ENCODE assay signal across 11 mouse cellular contexts in the genomic region with DNA sequence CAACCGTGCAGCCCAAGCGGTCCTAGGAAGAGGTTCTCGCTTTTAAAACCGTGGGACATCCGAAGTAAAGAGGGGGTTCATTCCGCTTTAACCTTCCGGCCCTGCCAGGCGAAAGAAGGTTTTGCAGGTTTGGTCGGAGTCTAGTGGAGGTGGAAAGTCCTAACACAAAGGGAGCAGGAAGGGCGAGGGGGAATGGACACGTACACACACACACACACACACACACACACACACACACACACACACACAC. TPM values are rescaled to one million over a fixed set of nuclear protein-coding genes. Genes with fewer than 3 reads are reported as not detected.
DNase-seq lines count a peak whose midpoint lies in the region; ATAC-seq lines count a peak whose summit lies in the region.
"Had no signal": no experiment of that assay in that cellular context is flagged by ENCODE, and none has a peak within 500 bp of the region (broad histone marks: within the 10 kb centered on the region; RNA-seq: fewer than 3 reads in every experiment).

No protein-coding gene starts in this region.

- no peak overlapping the region for H3K9ac ChIP-seq in hindbrain, embryonic 13.5 days
- H3K9ac ChIP-seq in hindbrain, embryonic 11.5 days (ENCODE audit: low read depth, low read length): no peak overlapping the region
- H3K9ac ChIP-seq in embryonic facial prominence, embryonic 13.5 days: no peak overlapping the region
- H3K9ac ChIP-seq: stomach, embryonic 15.5 days had no signal

- H3K27ac ChIP-seq in hindbrain, embryonic 13.5 days: no peak overlapping the region
- no peak overlapping the region for H3K27ac ChIP-seq in hindbrain, embryonic 11.5 days (ENCODE audit: low read depth, low read length)
- no peak overlapping the region for H3K27ac ChIP-seq in embryonic facial prominence, embryonic 13.5 days
- H3K27ac ChIP-seq in limb, embryonic 10.5 days: no peak overlapping the region
- H3K27ac ChIP-seq: stomach, embryonic 15.5 days had no signal

- ATAC-seq in hindbrain, embryonic 13.5 days (ENCODE audit: low FRiP score): no peak
- ATAC-seq in hindbrain, embryonic 11.5 days (ENCODE audit: low FRiP score): no peak
- no peak for ATAC-seq in embryonic facial prominence, embryonic 13.5 days (ENCODE audit: insufficient number of reproducible peaks, insufficient read depth, low FRiP score, low TSS enrichment, low read depth)
- ATAC-seq: activated CD4-positive, CD25-positive, alpha-beta regulatory T cell, adult 4 months had no signal

- H3K27me3 ChIP-seq in hindbrain, embryonic 13.5 days: peaks cover 100% of the 10 kb centered on the region
- H3K27me3 ChIP-seq in hindbrain, embryonic 11.5 days (ENCODE audit: control insufficient read depth, insufficient read depth, low read length): peaks cover 99% of the 10 kb centered on the region
- H3K27me3 ChIP-seq in embryonic facial prominence, embryonic 13.5 days: peaks cover 99% of the 10 kb centered on the region
- peaks cover 100% of the 10 kb centered on the region for H3K27me3 ChIP-seq in limb, embryonic 10.5 days (ENCODE audit: low read depth, poor library complexity, severe bottlenecking)

- H3K36me3 ChIP-seq in hindbrain, embryonic 13.5 days: no peaks in the 10 kb centered on the region
- no peaks in the 10 kb centered on the region for H3K36me3 ChIP-seq in hindbrain, embryonic 11.5 days (ENCODE audit: control insufficient read depth, insufficient read depth, low read length)
- H3K36me3 ChIP-seq in embryonic facial prominence, embryonic 13.5 days: no peaks in the 10 kb centered on the region
- no peaks in the 10 kb centered on the region for H3K36me3 ChIP-seq in limb, embryonic 10.5 days
- H3K36me3 ChIP-seq: stomach, embryonic 15.5 days had no signal

- WGBS in hindbrain, embryonic 13.5 days: 3% methylated on average over 11 of the region's 11 CpGs
- under 1% methylated on average over 11 of the region's 11 CpGs for WGBS in hindbrain, embryonic 11.5 days
- WGBS in embryonic facial prominence, embryonic 13.5 days: 20% methylated on average over 11 of the region's 11 CpGs
- WGBS in limb, embryonic 10.5 days: 2% methylated on average over 11 of the region's 11 CpGs

- H3K4me3 ChIP-seq in hindbrain, embryonic 13.5 days: 0 out of 2 replicates have a peak overlapping the region, but pooled peaks have one; percentile 20
- H3K4me3 ChIP-seq in hindbrain, embryonic 11.5 days (ENCODE audit: low read depth, low read length): no peak overlapping the region
- H3K4me3 ChIP-seq in embryonic facial prominence, embryonic 13.5 days: peak overlapping the region; percentile 22; the same call in 1 of the 2 replicates
- peak overlapping the region; percentile 14; the same call in 1 of the 2 replicates for H3K4me3 ChIP-seq in limb, embryonic 10.5 days

- no peaks in the 10 kb centered on the region for H3K9me3 ChIP-seq in hindbrain, embryonic 13.5 days
- H3K9me3 ChIP-seq in hindbrain, embryonic 11.5 days (ENCODE audit: control insufficient read depth, low read length): no peaks in the 10 kb centered on the region
- no peaks in the 10 kb centered on the region for H3K9me3 ChIP-seq in embryonic facial prominence, embryonic 13.5 days
- no peaks in the 10 kb centered on the region for H3K9me3 ChIP-seq in limb, embryonic 10.5 days (replicated peaks)
- H3K9me3 ChIP-seq: stomach, embryonic 15.5 days had no signal

- H3K4me1 ChIP-seq in hindbrain, embryonic 13.5 days (replicated peaks): peaks cover 73% of the 10 kb centered on the region
- no peaks in the 10 kb centered on the region for H3K4me1 ChIP-seq in hindbrain, embryonic 11.5 days (replicated peaks; ENCODE audit: control insufficient read depth, insufficient read depth, low read length)
- H3K4me1 ChIP-seq in embryonic facial prominence, embryonic 13.5 days: peaks cover 98% of the 10 kb centered on the region
- H3K4me1 ChIP-seq in limb, embryonic 10.5 days: peaks cover 49% of the 10 kb centered on the region

- DNase-seq in hindbrain, embryonic 11.5 days (ENCODE audit: low spot score): no peak
- DNase-seq in ES-CJ7 (ENCODE audit: low read depth, low spot score): peak; percentile 73
- no peak for DNase-seq in limb, embryonic 10.5 days (ENCODE audit: low spot score)
- DNase-seq in kidney, adult 18-20 months: no peak
- DNase-seq in right cerebral cortex, postnatal 25 days: no peak
- DNase-seq: gastrocnemius, postnatal 25 days; lung, postnatal 4 days had no signal

- peak overlapping the region; percentile 43 for H3K4me2 ChIP-seq in hindbrain, embryonic 13.5 days
- H3K4me2 ChIP-seq in hindbrain, embryonic 11.5 days (replicated peaks; ENCODE audit: low read depth, low read length): no peak overlapping the region
- peak overlapping the region; percentile 44; the same call in 1 of the 2 replicates for H3K4me2 ChIP-seq in embryonic facial prominence, embryonic 13.5 days

RNA-seq across cellular contexts. Expression of gene Nfix, which starts 14.7 kb away (rescaled TPM):
- 35.3 and 44.1 TPM in 2 replicates for polyA plus RNA-seq in hindbrain, embryonic 13.5 days (2015; fragmentation: Nextera tagmentation; extraction: Ambion mirVana)
- 2.4 and 3.0 TPM in 2 replicates for polyA plus RNA-seq in hindbrain, embryonic 11.5 days (2014; fragmentation: Nextera tagmentation; extraction: Ambion mirVana)
- polyA plus RNA-seq in embryonic facial prominence, embryonic 13.5 days (2015; fragmentation: Nextera tagmentation; extraction: Ambion mirVana): 37.0 and 42.9 TPM in 2 replicates
- 0.24 and 2.1 TPM in 2 replicates for polyA plus RNA-seq in limb, embryonic 10.5 days (2016; fragmentation: Nextera tagmentation; extraction: Ambion mirVana)

RNA-seq across cellular contexts. Expression of gene Dand5, which starts 37.2 kb away (rescaled TPM):
- 10.8 and 11.5 TPM in 2 replicates for polyA plus RNA-seq in hindbrain, embryonic 13.5 days (2015; fragmentation: Nextera tagmentation; extraction: Ambion mirVana)
- 6.2 and 7.1 TPM in 2 replicates for polyA plus RNA-seq in hindbrain, embryonic 11.5 days (2014; fragmentation: Nextera tagmentation; extraction: Ambion mirVana)
- polyA plus RNA-seq in embryonic facial prominence, embryonic 13.5 days (2015; fragmentation: Nextera tagmentation; extraction: Ambion mirVana): 7.0 TPM in 2 replicates
- 1.9 and 2.7 TPM in 2 replicates for polyA plus RNA-seq in limb, embryonic 10.5 days (2016; fragmentation: Nextera tagmentation; extraction: Ambion mirVana)

RNA-seq across cellular contexts. Expression of gene Gadd45gip1, which starts 45.9 kb away (rescaled TPM):
- 37.3 and 37.8 TPM in 2 replicates for polyA plus RNA-seq in hindbrain, embryonic 13.5 days (2015; fragmentation: Nextera tagmentation; extraction: Ambion mirVana)
- polyA plus RNA-seq in hindbrain, embryonic 11.5 days (2014; fragmentation: Nextera tagmentation; extraction: Ambion mirVana): 36.0 and 37.2 TPM in 2 replicates
- 45.6 and 48.2 TPM in 2 replicates for polyA plus RNA-seq in embryonic facial prominence, embryonic 13.5 days (2015; fragmentation: Nextera tagmentation; extraction: Ambion mirVana)
- polyA plus RNA-seq in limb, embryonic 10.5 days (2016; fragmentation: Nextera tagmentation; extraction: Ambion mirVana): 51.7 and 54.4 TPM in 2 replicates

RNA-seq across cellular contexts. Expression of gene Rad23a, which starts 55.0 kb away (rescaled TPM):
- 83.2 and 85.5 TPM in 2 replicates for polyA plus RNA-seq in hindbrain, embryonic 13.5 days (2015; fragmentation: Nextera tagmentation; extraction: Ambion mirVana)
- 88.6 and 91.3 TPM in 2 replicates for polyA plus RNA-seq in hindbrain, embryonic 11.5 days (2014; fragmentation: Nextera tagmentation; extraction: Ambion mirVana)
- 97.1 and 100 TPM in 2 replicates for polyA plus RNA-seq in embryonic facial prominence, embryonic 13.5 days (2015; fragmentation: Nextera tagmentation; extraction: Ambion mirVana)
- polyA plus RNA-seq in limb, embryonic 10.5 days (2016; fragmentation: Nextera tagmentation; extraction: Ambion mirVana): 119 and 122 TPM in 2 replicates
